Mouse (Mus musculus): Measurements from ENCODE around the gene Lclat1. TPM values are rescaled to one million over a fixed set of nuclear protein-coding genes. Genes with fewer than 3 reads are reported as not detected.

Gene Lclat1
- polyA plus RNA-seq, 1 experiment from 2014 or later = 24.3 TPM

- no peak for ATAC-seq
- H3K4me1 ChIP-seq (replicated peaks; ENCODE audit: control insufficient read depth, insufficient read depth, low read length) = peaks cover 3% of the 10 kb centered on the region; the same call in 1 of the 2 replicates
- H3K9ac ChIP-seq (ENCODE audit: low read depth, low read length) = no peak overlapping the region
- WGBS = 77% methylated on average over 1 of the region's 1 CpGs
- H3K9me3 ChIP-seq (ENCODE audit: control insufficient read depth) = no peaks in the 10 kb centered on the region
- H3K27me3 ChIP-seq (replicated peaks; ENCODE audit: control insufficient read depth, insufficient read depth, low read length) = no peaks in the 10 kb centered on the region
- H3K36me3 ChIP-seq (ENCODE audit: control insufficient read depth, insufficient read depth) = no peaks in the 10 kb centered on the region
- no peak for TF ChIP-seq CTCF (IDR thresholded peaks at IDR 0.05; ENCODE audit: low read depth)
- H3K4me3 ChIP-seq (ENCODE audit: low read depth, low read length) = no peak overlapping the region
- no peak overlapping the region for H3K27ac ChIP-seq (ENCODE audit: low read depth, low read length)
- no peak overlapping the region for H3K4me2 ChIP-seq (replicated peaks; ENCODE audit: low read depth)
Observed at GRCm38 (mm10) chr17:73063781-73064180, 44.0 kb upstream of the Lclat1 start.

- WGBS = 74% methylated on average over 9 of the region's 9 CpGs
- no peak for ATAC-seq
- no peak overlapping the region for H3K4me2 ChIP-seq (replicated peaks; ENCODE audit: low read depth)
- H3K36me3 ChIP-seq (ENCODE audit: control insufficient read depth, insufficient read depth) = no peaks in the 10 kb centered on the region
- H3K27me3 ChIP-seq (replicated peaks; ENCODE audit: control insufficient read depth, insufficient read depth, low read length) = no peaks in the 10 kb centered on the region
- H3K9ac ChIP-seq (ENCODE audit: low read depth, low read length) = no peak overlapping the region
- no peak overlapping the region for H3K27ac ChIP-seq (ENCODE audit: low read depth, low read length)
- H3K9me3 ChIP-seq (ENCODE audit: control insufficient read depth) = no peaks in the 10 kb centered on the region
- H3K4me3 ChIP-seq (ENCODE audit: low read depth, low read length) = no peak overlapping the region
- 0 out of 2 replicates have a peak, but pooled peaks cover 3% of the 10 kb centered on the region for H3K4me1 ChIP-seq (replicated peaks; ENCODE audit: control insufficient read depth, insufficient read depth, low read length)
- TF ChIP-seq CTCF (IDR thresholded peaks at IDR 0.05; ENCODE audit: low read depth) = no peak
Observed at GRCm38 (mm10) chr17:73066387-73067169, 41.2 kb upstream of the Lclat1 start.

DNA sequence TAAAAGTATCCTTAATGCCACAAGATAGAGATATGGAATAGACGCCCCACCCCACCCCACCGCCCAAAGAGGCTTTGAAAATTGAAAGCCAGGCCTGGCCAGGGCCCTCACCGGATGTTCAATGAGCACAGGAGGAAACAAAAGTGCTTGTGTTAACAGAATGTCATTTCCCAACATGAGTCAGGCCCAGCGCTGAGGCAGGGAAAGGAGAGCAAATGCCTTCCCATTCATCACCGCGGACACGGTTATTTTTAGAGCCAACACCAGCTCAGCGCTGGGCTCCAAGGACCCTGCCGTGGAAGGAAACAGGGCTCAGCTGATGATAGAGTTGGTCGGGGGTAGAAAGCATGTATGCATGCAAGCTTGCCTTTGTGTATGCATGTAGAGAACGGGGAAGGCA lies 40.4 kb upstream of the Lclat1 start:
- ATAC-seq = no peak
- H3K4me3 ChIP-seq (ENCODE audit: low read depth, low read length) = no peak overlapping the region
- no peak overlapping the region for H3K9ac ChIP-seq (ENCODE audit: low read depth, low read length)

DNA sequence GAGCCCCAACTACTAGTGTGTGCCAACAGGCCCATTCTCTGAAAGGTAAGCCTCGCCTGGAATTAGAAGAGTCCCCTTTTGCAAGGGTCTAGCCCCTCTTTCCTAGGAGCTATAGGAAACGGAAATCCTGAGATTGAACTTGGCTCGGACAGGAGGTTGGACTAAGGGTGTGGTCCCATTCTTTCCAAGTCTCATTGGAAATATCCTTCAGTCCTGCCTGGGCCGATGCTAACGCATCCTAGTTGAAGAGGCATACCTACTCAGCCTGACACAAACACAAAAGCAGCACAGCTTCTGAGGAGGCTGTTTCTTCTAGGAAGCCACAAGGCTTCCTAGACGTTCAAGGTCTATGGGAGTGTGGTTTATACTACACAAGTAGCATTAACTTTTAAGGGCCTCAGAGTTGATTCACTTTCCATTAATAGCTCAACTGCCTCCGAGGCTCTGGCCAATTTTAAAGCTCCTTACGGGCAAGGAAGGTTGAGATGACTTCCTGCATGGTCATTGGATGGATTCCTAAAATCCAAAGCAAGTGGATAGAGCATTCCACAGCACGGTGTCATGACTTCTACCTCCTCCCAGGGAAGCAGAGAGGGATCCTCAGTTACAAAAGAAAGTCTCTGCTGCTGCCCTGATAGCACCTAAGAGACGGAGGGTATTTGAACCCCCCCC lies 39.3 kb upstream of the Lclat1 start:
- no peaks in the 10 kb centered on the region for H3K9me3 ChIP-seq (ENCODE audit: control insufficient read depth)
- no peak overlapping the region for H3K4me2 ChIP-seq (replicated peaks; ENCODE audit: low read depth)
- no peaks in the 10 kb centered on the region for H3K27me3 ChIP-seq (replicated peaks; ENCODE audit: control insufficient read depth, insufficient read depth, low read length)
- no peak for TF ChIP-seq CTCF (IDR thresholded peaks at IDR 0.05; ENCODE audit: low read depth)
- ATAC-seq = no peak
- H3K27ac ChIP-seq (ENCODE audit: low read depth, low read length) = peak overlapping the region; percentile 11; the same call in 1 of the 2 replicates
- no peak overlapping the region for H3K4me3 ChIP-seq (ENCODE audit: low read depth, low read length)
- H3K36me3 ChIP-seq (ENCODE audit: control insufficient read depth, insufficient read depth) = no peaks in the 10 kb centered on the region
- no peak overlapping the region for H3K9ac ChIP-seq (ENCODE audit: low read depth, low read length)
- WGBS = 56% methylated on average over 10 of the region's 10 CpGs
- H3K4me1 ChIP-seq (replicated peaks; ENCODE audit: control insufficient read depth, insufficient read depth, low read length) = 0 out of 2 replicates have a peak, but pooled peaks cover 3% of the 10 kb centered on the region

More for the DNA sequence above, 40.4 kb upstream of the Lclat1 start:
- no peaks in the 10 kb centered on the region for H3K36me3 ChIP-seq (ENCODE audit: control insufficient read depth, insufficient read depth)
- no peak for TF ChIP-seq CTCF (IDR thresholded peaks at IDR 0.05; ENCODE audit: low read depth)
- no peak overlapping the region for H3K4me2 ChIP-seq (replicated peaks; ENCODE audit: low read depth)
- H3K4me1 ChIP-seq (replicated peaks; ENCODE audit: control insufficient read depth, insufficient read depth, low read length) = 0 out of 2 replicates have a peak, but pooled peaks cover 3% of the 10 kb centered on the region
- WGBS = 53% methylated on average over 11 of the region's 11 CpGs
- no peak overlapping the region for H3K27ac ChIP-seq (ENCODE audit: low read depth, low read length)
- no peaks in the 10 kb centered on the region for H3K9me3 ChIP-seq (ENCODE audit: control insufficient read depth)
- H3K27me3 ChIP-seq (replicated peaks; ENCODE audit: control insufficient read depth, insufficient read depth, low read length) = no peaks in the 10 kb centered on the region

- ATAC-seq = no peak
- Histone ChIP-seq H3K27ac (ENCODE audit: low read depth, low read length) (no peak overlapping the region), H3K4me3 (ENCODE audit: low read depth, low read length) (no peak overlapping the region), H3K9ac (ENCODE audit: low read depth, low read length) (no peak overlapping the region), H3K9me3 (ENCODE audit: control insufficient read depth) (no peaks in the 10 kb centered on the region), H3K4me2 (replicated peaks; ENCODE audit: low read depth) (no peak overlapping the region), H3K27me3 (replicated peaks; ENCODE audit: control insufficient read depth, insufficient read depth, low read length) (no peaks in the 10 kb centered on the region), H3K4me1 (replicated peaks; ENCODE audit: control insufficient read depth, insufficient read depth, low read length) (0 out of 2 replicates have a peak, but pooled peaks cover 3% of the 10 kb centered on the region), H3K36me3 (ENCODE audit: control insufficient read depth, insufficient read depth) (no peaks in the 10 kb centered on the region)
- no peak for TF ChIP-seq CTCF (IDR thresholded peaks at IDR 0.05; ENCODE audit: low read depth)
- 79% methylated on average over 2 of the region's 2 CpGs for WGBS
Observed at GRCm38 (mm10) chr17:73070466-73070865, 37.3 kb upstream of the Lclat1 start.

DNA sequence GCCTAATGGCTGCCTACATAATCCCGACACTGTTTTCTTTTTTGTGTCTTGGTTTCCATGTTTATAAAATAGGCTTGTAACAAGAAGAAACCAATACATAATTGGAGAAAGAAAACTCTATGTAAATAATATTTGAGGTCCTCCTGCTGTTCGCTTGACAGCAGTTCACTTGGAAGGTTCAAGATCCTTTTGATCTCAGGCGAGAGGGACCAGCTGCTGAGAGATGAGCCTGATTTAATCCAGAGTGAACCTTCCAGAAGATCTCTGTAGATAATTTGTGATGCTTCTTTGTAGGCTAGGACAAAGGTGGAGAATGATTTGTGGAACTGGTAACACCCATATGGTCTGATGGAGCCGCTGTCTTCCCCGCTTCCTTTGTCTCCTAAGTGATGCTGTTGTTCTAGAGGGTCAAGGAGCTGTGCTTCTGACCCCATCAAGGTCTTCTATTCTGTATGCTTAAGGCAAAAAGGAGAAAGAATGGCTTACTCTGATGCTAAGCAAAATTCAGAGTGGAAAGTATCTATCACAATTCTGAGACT lies 36.0 kb upstream of the Lclat1 start:
- Histone ChIP-seq H3K27me3 (replicated peaks; ENCODE audit: control insufficient read depth, insufficient read depth, low read length) (no peaks in the 10 kb centered on the region), H3K36me3 (ENCODE audit: control insufficient read depth, insufficient read depth) (no peaks in the 10 kb centered on the region), H3K9ac (ENCODE audit: low read depth, low read length) (no peak overlapping the region), H3K9me3 (ENCODE audit: control insufficient read depth) (no peaks in the 10 kb centered on the region), H3K4me1 (replicated peaks; ENCODE audit: control insufficient read depth, insufficient read depth, low read length) (0 out of 2 replicates have a peak, but pooled peaks cover 3% of the 10 kb centered on the region), H3K27ac (ENCODE audit: low read depth, low read length) (peak overlapping the region; percentile 11), H3K4me3 (ENCODE audit: low read depth, low read length) (no peak overlapping the region), H3K4me2 (replicated peaks; ENCODE audit: low read depth) (no peak overlapping the region)
- no peak for TF ChIP-seq CTCF (IDR thresholded peaks at IDR 0.05; ENCODE audit: low read depth)
- no peak for ATAC-seq
- 73% methylated on average over 5 of the region's 5 CpGs for WGBS

Measured in intestine, postnatal 0 days (tissue).